Mouse (Mus musculus): ENCODE measurements around the gene Msi1.
"Not testable (repeated sequence)": the region's sequence is repeated elsewhere in the genome, so short reads cannot be mapped to it uniquely, and the experiment has no call there.

Msi1 gene

DNA sequence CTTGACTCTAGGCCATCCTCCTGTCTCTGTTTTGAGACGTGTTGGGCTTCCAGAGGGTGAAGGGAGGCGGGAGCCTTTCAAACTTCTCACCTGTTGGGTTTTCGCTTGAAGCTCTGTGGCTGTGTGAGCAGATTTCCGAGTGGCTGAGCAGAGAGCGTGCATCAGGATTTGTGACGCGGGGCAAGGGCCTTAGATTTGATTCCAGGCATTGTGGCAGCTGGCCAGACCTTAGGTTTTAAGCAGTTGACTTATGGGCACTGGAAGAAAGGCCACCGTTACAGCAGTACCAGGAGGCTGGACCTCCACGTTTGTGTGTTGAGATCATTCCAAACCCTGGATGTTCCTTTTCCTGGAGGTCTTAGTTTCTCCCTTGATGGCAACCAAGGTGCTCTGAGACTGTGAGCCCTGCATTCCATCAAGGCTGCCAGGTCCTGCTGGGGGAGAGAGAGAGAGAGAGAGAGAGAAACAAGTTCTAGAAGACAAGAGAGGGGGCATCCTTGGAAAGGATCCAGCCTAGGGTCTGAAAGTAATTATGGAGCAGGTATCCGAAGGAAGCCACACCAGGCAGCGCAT lies 5.0 kb downstream of the Msi1 start:
- no peak for DNase-seq (ENCODE audit: low spot score)

DNA sequence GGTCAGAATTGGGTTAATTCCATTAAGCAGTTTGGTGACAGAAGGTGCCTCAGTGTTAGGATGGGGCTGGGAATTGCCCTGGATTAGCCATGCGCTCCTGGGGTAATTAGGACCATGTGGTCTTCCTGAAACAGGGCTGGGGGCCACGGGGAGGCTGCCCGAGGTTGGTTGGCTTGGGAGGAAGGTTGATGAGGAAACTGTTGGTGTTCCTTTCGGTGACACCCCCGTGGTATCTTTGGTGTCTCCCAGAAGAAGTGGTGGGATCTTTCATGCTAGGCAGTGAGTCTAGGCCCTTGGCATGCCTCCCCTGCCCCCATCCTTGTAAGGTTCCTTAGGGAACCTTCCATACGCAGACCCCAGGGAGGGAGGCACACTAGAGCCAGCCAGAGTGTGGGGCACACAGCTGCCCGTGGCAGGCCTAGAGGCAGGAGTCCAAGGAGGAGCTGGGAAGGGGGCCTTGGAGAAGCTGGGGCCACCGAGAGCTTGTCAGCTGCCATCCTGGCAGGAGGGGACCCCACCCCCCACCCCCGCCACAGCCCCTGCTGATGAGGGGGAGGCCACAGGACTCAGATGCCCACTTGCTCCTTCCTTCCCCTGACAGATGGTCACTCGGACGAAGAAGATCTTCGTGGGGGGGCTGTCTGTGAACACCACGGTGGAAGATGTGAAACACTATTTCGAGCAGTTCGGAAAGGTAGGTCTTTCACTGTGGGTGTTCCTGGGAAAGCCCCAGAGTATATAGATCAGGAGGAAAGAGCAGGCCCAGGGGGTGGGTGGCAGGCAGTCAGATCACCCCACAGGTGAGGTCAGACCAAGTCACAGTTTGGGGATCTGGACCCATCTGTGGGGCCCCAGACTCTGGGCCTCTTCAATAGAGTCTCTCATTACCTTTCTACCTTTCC lies 5.7 kb downstream of the Msi1 start:
- DNase-seq (ENCODE audit: low spot score), result no peak

DNA sequence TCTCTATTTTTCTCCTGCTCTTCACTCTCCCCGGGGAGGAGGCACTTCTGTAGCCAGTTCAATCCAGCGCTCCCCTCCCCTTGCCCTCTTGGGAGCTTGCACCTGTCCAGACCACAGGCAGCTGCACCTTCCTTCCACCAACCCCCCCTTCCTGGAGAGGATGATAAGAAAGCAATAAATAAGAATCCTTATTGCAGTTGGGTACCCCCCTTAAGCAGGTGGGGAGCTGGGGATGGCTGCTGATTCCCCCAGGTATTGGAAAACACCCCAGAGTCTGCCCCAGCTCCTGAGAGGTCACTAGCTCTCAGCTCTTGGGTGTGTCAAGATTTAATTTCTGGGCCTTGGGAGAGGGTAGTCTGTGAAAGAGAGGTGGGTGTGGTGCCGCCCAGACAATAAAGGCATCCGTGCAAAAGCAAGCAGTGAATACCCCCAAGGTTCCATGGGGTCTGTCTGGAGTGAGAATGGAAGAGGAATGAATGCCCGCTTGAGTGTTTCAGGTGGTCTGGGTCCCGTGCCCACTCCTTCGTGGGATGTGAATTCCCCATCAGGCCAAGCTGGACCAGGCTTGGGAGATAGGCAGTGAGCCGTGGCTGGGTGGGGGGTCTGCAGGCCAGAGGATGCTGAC lies 6.5 kb downstream of the Msi1 start:
- no peak for DNase-seq (ENCODE audit: low spot score)

DNA sequence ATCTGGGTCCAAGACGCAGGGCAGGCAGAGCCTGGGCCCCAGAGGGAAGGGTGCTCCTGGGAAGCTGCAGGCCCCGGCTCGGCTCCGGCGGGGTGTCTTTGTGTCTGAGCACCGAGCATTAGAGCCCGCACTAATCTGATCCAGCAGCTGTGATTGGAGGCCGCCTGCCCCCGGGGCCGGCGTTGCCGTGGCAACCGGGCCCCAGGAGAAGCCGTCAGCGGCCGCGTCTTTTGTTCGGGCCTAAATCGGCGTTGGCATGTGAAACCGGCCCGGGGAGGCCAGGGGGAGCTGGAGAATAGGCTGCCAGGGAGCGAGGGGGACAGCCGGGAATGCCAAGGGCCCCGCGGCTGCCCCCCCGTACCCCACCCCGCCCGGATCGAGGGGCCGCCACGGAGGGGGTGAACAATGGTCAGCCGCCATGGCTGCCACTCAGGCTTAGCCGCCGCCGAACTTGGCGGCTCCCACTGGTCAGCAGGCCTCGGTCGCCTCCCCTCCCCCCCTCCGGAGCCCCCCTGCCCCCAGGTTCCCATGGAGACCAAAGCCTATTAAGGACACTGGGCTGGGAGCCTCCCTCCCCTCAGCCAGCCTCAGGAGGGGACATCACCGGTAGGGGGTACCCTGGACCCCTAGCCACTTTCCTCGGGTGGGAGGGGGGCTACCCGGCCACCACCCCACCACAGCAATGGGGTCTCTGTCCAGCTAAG lies 7.2 kb downstream of the Msi1 start:
- no peak for DNase-seq (ENCODE audit: low spot score)

DNA sequence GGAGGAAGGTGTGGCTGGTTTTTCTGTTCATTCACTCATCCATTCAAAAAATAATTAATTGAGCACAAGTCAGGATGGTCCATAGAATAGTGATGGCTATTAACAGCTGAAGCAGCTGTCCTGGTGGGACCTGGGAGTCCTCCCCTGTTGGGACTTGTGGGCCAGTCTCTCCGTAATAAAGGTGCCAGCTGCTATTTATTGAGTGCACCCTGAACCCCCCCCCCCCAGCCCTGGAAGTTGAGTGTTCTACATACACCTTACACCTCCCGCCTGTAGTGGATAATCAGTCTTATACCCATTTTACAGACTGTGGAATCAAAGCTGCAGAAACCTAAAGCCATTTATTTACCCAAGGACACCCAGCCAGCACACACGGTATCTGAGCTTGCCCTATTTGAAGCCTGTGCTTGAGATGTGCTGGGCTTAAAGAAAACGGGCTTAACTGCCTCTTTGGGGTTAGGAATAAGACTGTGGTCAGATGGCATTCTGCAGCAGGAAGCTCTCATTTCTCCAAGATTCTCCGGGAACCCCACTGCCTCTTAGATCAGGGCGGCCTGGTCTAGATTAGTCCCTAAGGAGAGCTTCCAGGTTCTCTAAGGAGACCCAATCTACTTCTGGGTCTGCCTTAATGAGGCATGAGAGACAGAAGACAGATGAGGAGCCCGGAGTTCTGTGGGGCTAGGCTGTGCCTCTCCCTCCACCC lies 8.0 kb downstream of the Msi1 start:
- DNase-seq (ENCODE audit: low spot score), result no peak

DNA sequence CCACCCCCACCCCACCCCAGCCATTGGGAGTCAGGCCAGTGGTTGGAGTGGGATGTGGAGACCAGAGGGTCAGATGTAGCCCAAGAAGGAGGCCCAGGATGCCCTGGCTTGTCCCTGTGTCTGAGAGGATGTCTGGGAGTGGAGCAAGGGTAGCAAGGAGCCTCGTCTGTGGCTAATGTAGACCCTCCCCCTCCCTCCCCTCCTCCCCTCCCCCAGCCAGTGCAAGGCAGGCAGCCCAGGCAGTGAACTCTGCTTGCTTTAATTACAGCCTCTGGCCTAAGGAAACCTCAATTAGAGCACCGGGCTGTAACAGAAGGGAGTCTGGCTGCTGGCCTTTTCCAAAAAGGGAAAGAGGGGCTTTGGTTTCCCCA lies 8.5 kb downstream of the Msi1 start:
- DNase-seq (ENCODE audit: low spot score), result no peak

DNA sequence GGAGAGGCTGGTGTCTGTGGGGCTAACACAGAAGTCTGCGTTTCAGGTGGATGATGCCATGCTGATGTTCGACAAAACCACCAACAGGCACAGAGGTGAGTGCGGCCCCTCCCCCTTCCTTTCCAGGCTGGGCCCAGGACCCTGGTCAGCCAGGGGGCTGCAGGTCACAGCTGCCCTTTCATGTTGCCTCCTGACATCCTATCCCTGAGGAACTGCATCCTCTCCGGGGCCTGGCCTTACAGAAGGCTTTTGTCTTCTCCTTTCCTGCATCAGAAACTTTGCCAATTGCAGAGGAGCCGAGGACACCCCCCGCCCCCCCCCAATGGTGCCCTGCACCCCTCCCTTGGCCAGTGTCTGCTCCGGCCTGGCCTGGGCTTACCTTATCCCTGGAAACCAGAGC lies 9.3 kb downstream of the Msi1 start:
- no peak for DNase-seq (ENCODE audit: low spot score)

DNA sequence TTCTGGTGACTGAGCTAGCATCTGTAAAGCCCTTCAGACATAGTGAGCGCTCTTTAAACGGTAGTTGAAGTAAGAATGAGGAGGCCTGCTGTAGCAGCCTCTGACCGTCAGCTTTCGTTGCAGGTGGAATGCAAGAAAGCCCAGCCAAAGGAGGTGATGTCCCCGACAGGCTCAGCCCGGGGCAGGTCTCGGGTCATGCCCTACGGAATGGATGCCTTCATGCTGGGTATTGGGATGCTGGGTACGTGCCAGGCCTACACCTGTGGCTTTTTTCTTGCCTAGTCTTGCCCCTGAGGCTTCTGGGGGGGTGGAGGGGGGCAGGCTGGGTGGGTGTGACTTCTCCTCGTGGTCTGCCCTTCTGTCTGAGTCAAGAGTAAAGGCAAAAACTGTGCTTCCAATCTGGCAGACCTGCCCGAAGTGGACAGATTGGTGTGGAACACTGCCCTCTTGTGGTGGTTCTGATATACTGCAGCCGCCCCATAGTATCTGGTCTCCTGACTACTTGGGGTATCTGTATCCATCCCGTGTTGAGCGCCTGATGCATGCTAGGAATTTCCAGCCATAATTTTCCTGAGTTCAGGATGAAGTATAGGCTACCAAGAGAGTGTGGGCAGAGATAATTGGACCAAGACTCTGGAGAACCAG lies 11.9 kb downstream of the Msi1 start:
- DNase-seq (ENCODE audit: low spot score), result peak; percentile 39

DNA sequence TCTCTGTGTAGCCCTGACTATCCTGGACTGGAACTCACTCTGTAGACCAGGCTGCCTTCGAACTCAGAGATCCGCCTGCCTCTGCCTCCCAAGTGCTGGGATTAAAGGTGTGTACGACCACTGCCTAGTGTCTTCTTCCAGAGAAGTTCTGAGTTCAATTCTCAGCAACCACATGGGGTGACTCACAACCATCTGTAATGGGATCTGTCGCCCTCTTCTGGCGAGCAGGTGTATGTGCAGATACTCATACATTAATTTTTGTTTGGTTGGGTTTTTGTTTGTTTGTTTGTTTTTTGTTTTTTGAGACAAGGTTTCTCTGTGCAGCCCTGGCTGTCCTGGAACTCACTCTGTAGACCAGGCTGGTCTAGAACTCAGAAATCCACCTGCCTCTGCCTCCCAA lies 13.3 kb downstream of the Msi1 start:
- DNase-seq (ENCODE audit: low spot score), result not testable (repeated sequence)

DNA sequence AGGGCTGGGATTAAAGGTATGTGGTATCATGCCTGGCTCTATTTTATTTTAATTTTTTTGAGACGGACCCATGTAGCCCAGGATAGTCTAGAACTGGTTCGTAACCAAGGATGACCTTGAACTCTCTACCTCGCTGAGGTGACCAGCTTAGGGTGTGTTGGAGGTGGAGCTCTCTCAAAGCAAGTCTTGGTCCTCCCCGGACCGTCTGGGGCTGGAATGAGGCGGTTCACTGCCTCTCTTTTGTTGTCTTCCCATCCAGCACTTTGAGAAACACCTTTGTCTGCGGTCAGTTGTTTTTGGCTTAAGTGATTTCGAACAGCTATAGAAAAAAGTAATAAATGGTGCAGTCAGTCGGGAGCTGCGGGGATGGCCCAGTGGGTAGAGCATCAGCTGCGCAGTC lies 14.7 kb downstream of the Msi1 start:
- no peak for DNase-seq (ENCODE audit: low spot score)

DNA sequence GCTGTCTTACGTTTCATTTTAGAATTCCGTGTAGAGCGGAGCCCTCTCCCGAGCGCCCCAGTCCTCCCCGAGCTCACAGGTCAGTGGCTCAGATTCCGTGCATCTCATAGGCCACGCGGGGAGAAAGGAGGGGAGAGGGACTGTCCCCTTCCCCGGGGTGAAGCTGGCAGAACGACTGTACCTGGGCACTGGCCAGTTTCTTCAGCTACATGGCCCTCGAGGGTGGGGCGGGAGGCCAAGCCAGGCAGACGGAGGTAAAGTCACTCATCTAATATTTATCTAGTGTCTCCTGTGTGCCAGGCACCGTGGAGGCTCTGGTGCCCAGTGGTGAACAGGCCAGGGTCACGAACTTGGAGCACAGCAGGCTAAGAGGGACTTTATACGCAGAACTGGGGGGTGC lies 17.7 kb downstream of the Msi1 start:
- DNase-seq (ENCODE audit: low spot score), result no peak

DNA sequence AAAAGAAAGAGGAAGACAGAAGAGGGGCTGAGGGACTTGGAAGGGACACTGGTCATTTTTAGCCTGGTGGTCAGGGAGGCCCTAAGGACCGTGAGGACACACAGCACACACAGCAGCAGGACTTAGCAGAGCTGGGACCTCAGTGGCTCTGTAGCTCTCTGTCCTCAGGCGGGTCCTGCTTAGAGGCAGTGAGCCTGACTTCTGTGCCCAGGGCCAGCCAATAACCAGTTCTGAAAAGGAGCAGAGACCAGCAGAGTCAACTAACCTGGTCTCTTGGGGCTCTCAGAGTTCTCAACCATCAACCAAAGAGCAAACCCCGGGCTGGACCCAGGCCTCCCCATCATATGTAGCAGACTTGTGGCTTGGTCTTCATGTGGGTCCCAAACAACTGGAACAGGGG lies 19.8 kb downstream of the Msi1 start:
- DNase-seq (ENCODE audit: low spot score), result no peak

DNA sequence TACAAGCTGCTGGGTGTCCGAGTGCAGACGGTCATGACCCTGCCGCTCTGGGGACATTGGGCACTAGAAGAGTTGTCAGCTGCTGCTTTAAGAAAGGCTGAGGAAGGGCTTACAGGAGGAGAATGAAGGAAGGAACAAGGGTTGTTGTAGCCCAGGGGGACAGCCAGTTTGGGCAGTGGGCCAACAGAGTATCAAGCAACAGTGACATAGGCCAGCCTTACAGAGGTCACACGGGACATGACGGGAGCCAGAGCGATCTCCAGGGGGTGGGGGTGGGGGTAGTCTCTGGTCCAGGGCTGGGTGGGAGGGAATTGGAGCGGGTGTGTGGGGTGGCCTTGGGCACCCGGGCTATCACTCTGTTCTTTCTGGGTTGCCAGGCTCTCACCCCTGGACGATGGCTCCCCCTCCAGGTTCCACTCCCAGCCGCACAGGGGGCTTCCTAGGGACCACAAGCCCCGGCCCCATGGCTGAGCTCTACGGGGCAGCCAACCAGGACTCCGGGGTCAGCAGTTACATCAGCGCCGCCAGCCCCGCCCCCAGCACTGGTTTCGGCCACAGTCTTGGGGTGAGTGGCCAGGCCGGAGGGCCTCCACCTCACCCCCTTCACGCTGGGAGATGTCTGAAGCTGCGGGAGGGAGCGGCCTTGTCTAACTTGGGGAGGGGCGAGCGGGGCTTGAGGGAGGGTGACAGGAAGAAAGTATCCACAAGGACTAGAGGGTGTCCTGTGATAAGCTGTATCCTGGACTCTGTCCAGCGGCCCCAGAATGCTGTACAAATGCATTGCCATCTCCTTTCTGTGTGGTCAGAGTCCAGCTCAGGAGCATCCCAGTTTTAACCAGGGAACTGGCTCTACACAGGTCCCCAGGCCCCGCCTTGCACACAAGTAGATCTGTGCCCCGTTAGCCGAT lies 21.3 kb downstream of the Msi1 start:
- DNase-seq (ENCODE audit: low spot score), result no peak

DNA sequence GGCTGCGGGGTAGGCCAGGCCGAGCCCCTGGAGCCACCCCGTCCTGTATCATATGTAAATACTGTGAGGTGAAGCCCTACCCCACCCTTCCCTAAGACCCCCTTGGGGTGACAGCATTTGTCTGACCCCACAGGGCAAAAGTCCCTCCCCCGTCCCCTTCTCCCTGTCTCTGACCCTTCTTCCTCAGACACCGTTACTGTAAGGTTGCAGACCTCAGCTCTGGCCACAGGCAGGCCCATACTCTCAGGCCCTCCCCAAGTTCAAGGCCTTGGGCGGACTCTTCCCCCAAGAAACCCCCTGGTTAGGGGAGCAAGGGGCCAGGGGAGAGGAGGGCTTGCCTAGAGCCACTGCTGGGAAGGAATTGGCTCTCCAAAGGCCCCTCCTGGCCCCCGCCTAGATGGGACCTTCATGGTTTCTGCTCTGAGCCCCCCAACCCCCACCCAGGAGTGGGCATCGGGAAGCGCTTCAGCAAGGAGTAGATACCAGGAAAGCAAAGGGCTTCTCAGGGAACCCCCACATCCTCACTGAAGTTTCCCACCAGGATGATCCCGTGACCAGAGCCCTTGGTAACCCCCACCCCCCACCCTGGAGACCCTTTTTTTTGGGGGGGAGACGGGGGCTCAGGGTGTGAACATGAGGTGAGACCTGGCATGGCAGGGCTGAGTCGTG lies 25.2 kb downstream of the Msi1 start:
- no peak for DNase-seq (ENCODE audit: low spot score)

DNA sequence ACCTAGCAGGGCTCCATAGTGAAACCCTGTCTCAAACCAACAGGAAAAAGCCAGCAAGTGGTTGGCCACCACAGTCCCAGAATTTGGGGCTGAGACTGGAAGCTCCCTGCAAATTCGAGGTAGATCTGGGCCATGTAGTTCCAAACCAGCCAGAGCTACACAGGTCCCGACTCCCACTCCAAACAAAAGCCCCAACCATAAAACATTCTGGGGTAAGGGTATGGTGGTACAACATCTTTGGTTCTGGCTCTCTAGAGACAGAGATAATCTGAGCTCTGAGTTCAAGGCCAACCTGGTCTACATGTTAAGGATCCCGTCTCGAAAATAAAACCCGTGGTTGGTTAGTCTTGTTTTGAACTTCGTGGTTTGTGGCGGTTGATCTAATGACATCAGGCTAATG lies 26.4 kb downstream of the Msi1 start:
- no peak for DNase-seq (ENCODE audit: low spot score)

DNA sequence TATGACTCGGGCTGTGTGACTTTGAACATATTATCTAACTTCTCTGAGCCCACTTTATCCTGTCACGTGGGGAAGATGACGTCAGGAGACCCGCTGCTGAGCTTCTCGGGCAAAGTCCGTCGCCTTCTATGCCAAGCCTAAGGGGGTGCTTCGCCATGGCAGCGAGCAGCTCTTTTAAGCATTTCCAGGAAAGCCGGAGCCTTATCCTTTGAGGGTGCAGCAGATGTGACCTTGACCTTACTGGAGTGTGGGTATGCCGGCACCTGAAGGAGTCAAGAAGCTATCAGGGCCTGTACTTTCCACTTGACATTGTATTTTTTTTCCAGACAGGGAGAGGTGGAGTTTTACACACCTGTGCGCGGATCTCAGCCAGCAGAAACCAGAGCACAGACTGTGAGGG lies 29.5 kb downstream of the Msi1 start:
- DNase-seq (ENCODE audit: low spot score), result no peak

DNA sequence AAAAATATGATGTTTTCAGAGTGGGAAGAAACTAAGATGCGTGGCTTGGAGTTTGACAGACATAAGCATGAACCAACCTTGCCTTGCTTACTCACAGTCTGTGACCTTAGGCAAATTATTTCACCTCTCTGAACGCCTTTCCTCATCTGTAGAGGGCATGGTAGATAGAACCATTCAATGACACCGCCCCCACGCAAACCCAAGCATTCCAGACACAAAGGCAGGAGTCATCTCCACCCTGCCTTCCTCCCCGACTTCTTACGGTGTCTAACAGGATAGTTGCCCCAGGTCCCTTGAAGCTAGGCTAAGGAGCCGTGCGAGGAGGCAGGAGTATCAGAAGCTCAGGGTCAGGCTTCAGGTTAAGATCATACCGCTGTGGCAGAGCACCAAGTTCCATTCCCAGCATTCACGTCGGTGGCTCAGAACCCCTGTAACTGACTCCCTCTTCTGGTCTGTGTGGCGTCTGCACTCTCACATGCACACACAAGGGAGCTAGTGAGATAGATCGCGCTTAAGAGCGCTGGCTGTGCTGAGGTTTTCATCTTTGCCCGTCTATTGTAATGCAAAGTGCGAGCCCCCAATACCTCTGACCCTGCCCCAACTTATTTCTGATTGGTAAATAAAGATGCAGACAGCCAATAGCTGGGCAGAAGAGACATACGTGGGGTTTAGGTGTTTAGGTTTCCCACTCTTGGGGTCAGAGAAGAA lies 35.2 kb downstream of the Msi1 start:
- DNase-seq (ENCODE audit: low spot score), result no peak

DNA sequence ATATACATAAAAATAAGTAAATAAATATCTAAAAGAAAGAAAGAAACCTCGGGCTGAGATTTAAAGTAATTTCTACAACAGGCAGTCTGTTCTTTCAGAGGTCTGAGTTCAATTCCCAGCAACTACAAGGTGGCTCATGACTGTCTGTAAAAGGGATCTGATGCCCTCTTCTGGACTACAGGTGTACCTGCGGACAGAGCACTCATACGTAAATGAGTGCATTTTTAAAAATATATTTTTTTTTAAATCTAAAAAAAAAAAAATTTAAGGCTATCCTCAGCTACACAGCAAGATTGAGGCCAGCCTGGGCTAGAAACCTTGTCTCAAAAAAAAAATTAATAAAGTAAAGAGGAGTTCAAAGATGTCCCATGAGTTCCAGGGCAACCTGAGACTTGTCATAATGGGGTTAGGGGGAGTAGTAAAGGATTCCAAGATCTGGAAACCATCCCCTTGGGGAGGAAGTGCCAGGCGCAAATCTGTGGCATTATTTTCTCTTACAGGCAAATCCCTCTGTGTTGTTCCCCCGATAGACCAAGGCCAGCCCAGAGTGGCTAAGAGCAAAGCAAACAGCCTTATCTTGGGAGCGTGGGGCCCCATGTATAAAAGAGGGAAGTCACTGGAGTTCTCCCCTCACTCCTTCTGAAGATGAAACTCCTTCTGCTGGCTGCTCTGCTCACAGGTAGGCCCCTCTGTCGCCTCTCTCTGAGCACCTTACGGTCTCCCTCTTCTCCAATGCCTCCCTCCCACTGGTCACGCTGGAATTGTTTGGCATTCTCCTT lies 36.4 kb downstream of the Msi1 start, which contains the start of gene Pla2g1b:
Gene Pla2g1b, plus strand, starts transcription at position 621 of the 779 bp plus-strand sequence.
- DNase-seq (ENCODE audit: low spot score), result no peak

Measured in urinary bladder, postnatal 10 days (tissue).